ENCODE assay signal across 8 mouse cellular contexts in the genomic region with DNA sequence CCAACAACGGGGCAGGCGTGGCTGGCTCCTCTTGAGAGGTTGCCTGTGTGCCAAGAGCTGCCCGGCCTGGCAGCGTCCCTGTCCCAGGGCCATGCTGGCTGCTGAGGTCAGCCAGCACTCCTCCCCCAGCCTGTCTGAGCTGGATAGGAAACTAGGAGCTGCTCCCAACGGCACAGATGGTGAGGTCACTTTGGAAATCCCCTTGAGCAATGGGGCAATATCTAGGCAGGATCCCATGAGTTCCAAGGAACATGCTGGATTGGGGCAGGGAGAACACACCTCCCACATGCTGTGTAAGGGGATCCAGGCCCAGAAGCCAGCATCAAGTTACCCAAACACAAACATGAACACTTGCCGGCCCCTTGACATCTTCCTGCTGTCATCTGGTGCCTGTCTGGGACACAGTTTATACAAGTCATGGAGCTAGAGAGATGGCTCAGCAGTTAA. TPM values are rescaled to one million over a fixed set of nuclear protein-coding genes. Genes with fewer than 3 reads are reported as not detected.
A peak's percentile ranks its signal among the peaks of the same experiment; 100 is the strongest.
DNase-seq lines count a peak whose midpoint lies in the region; ATAC-seq and TF ChIP-seq lines count a peak whose summit lies in the region.

No protein-coding gene starts in this region.

- H3K4me3 ChIP-seq in hindbrain, embryonic 16.5 days (ENCODE audit: low read length): no peak overlapping the region
- H3K4me3 ChIP-seq in limb, embryonic 14.5 days (replicated peaks; ENCODE audit: low read length): no peak overlapping the region
- H3K4me3 ChIP-seq in small intestine, adult 2 months (ENCODE audit: low read depth, low read length): no peak overlapping the region

- no peak for TF ChIP-seq CTCF in small intestine, adult 2 months (IDR thresholded peaks at IDR 0.05; ENCODE audit: extremely low read depth, insufficient read length, insufficient replicate concordance, low read depth, low read length)

- H3K36me3 ChIP-seq in hindbrain, embryonic 16.5 days (ENCODE audit: control insufficient read depth, insufficient read depth, low read length): no peaks in the 10 kb centered on the region
- H3K36me3 ChIP-seq in limb, embryonic 14.5 days (ENCODE audit: control insufficient read depth, insufficient read depth, low read length): no peaks in the 10 kb centered on the region
- no peaks in the 10 kb centered on the region for H3K36me3 ChIP-seq in small intestine, adult 2 months (ENCODE audit: control insufficient read depth, insufficient read depth, low read length)

- peaks cover 22% of the 10 kb centered on the region for H3K27me3 ChIP-seq in hindbrain, embryonic 16.5 days (replicated peaks; ENCODE audit: control insufficient read depth, insufficient read depth, low read length)
- H3K27me3 ChIP-seq in limb, embryonic 14.5 days (ENCODE audit: control insufficient read depth, insufficient read depth, low read length): no peaks in the 10 kb centered on the region
- no peaks in the 10 kb centered on the region for H3K27me3 ChIP-seq in small intestine, adult 2 months (ENCODE audit: control insufficient read depth, insufficient read depth, low read length)

- ATAC-seq in cerebellum, adult (ENCODE audit: insufficient number of reproducible peaks, low FRiP score, low TSS enrichment): peak; percentile 70; the same call in 1 of the 2 replicates
- peak; percentile 79 for ATAC-seq in hindbrain, embryonic 16.5 days
- ATAC-seq in limb, embryonic 14.5 days (ENCODE audit: low FRiP score, low read depth): peak; percentile 16; the same call in 1 of the 2 replicates

- no peak for TF ChIP-seq POLR2A in limb, embryonic 14.5 days (IDR thresholded peaks at IDR 0.05; ENCODE audit: borderline replicate concordance, extremely low read depth, insufficient read depth, insufficient read length)
- no peak for TF ChIP-seq POLR2A in small intestine, adult 2 months (IDR thresholded peaks at IDR 0.05; ENCODE audit: low read depth, low read length)

- DNase-seq in ovary, adult 18-20 months (ENCODE audit: low spot score): peak; percentile 90
- no peak for DNase-seq in ovary, postnatal 10 days (ENCODE audit: low spot score)
- peak; percentile 86 to 91 for DNase-seq in gastrocnemius, adult 8-10 months (ENCODE audit: low spot score in 2 of 2)
- peak; percentile 15 for DNase-seq in limb, embryonic 14.5 days (ENCODE audit: low spot score)
- DNase-seq in thymus, postnatal 4 days: no peak

- H3K9ac ChIP-seq in hindbrain, embryonic 16.5 days (ENCODE audit: low read depth, low read length): no peak overlapping the region
- H3K9ac ChIP-seq in limb, embryonic 14.5 days (ENCODE audit: low read depth, low read length, severe bottlenecking): no peak overlapping the region

- peaks cover 37% of the 10 kb centered on the region for H3K4me1 ChIP-seq in hindbrain, embryonic 16.5 days (ENCODE audit: control insufficient read depth, insufficient read depth, low read depth, low read length)
- H3K4me1 ChIP-seq in limb, embryonic 14.5 days (ENCODE audit: control insufficient read depth, insufficient read depth, low read length): peaks cover 41% of the 10 kb centered on the region
- H3K4me1 ChIP-seq in small intestine, adult 2 months (ENCODE audit: control insufficient read depth, insufficient read depth, insufficient read length, low read length): peaks cover 59% of the 10 kb centered on the region

- H3K9me3 ChIP-seq in hindbrain, embryonic 16.5 days (ENCODE audit: control insufficient read depth, low read length): no peaks in the 10 kb centered on the region
- no peaks in the 10 kb centered on the region for H3K9me3 ChIP-seq in limb, embryonic 14.5 days (ENCODE audit: control insufficient read depth, low read length)

- peak overlapping the region; percentile 16; the same call in 1 of the 2 replicates for H3K27ac ChIP-seq in hindbrain, embryonic 16.5 days (ENCODE audit: low read depth, low read length)
- no peak overlapping the region for H3K27ac ChIP-seq in limb, embryonic 14.5 days (replicated peaks; ENCODE audit: low read depth, low read length)
- H3K27ac ChIP-seq in small intestine, adult 2 months (ENCODE audit: insufficient read depth, low read depth, low read length): peak overlapping the region; percentile 57

- WGBS in hindbrain, embryonic 16.5 days: 47% methylated on average over 6 of the region's 6 CpGs
- 46% methylated on average over 6 of the region's 6 CpGs for WGBS in limb, embryonic 14.5 days
- 11% methylated on average over 6 of the region's 6 CpGs for WGBS in small intestine, adult 2 months

- no peak overlapping the region for H3K4me2 ChIP-seq in hindbrain, embryonic 16.5 days (ENCODE audit: low read length)
- no peak overlapping the region for H3K4me2 ChIP-seq in limb, embryonic 14.5 days (replicated peaks; ENCODE audit: low read depth, low read length, severe bottlenecking)

RNA-seq across cellular contexts. Expression of gene Rhbdf2, which starts 5.5 kb away (rescaled TPM):
- 10 to 100 TPM; 10.6 to 19.9 (median 11.2) TPM for total RNA-seq in gastrocnemius, adult 8-10 months (2022)
- polyA plus RNA-seq in hindbrain, embryonic 16.5 days (2015; fragmentation: Nextera tagmentation; extraction: Ambion mirVana): 1.7 and 2.1 TPM in 2 replicates
- polyA plus RNA-seq in limb, embryonic 14.5 days (2012; rRNA removed): 11.4 and 15.0 TPM in 2 replicates
- polyA plus RNA-seq in limb, embryonic 14.5 days (2014; fragmentation: Nextera tagmentation; extraction: Ambion mirVana): 5.0 and 5.5 TPM in 2 replicates
- polyA plus RNA-seq in small intestine, adult 2 months (2012; rRNA removed): 25.3 and 40.8 TPM in 2 replicates

RNA-seq across cellular contexts. Expression of gene Prcd, which starts 32.1 kb away (rescaled TPM):
- under 1 TPM in 2 of 4 experiments, not detected in 2; 0.29 to 0.51 TPM for total RNA-seq in gastrocnemius, adult 8-10 months (2022)
- polyA plus RNA-seq in hindbrain, embryonic 16.5 days (2015; fragmentation: Nextera tagmentation; extraction: Ambion mirVana): 3.1 and 4.2 TPM in 2 replicates
- 0.38 and 0.85 TPM in 2 replicates for polyA plus RNA-seq in limb, embryonic 14.5 days (2012; rRNA removed)
- 1.2 and 1.4 TPM in 2 replicates for polyA plus RNA-seq in limb, embryonic 14.5 days (2014; fragmentation: Nextera tagmentation; extraction: Ambion mirVana)
- polyA plus RNA-seq in small intestine, adult 2 months (2012; rRNA removed): 0.30 TPM in 1 of 2 replicates, not detected in the other

RNA-seq across cellular contexts. Expression of gene Cygb, which starts 32.8 kb away (rescaled TPM):
- 10 to 100 TPM in 2 of 4 experiments, 1 to 10 TPM in 2; 6.4 to 14.4 (median 10.1) TPM for total RNA-seq in gastrocnemius, adult 8-10 months (2022)
- 34.4 and 37.4 TPM in 2 replicates for polyA plus RNA-seq in hindbrain, embryonic 16.5 days (2015; fragmentation: Nextera tagmentation; extraction: Ambion mirVana)
- 12.1 and 12.3 TPM in 2 replicates for polyA plus RNA-seq in limb, embryonic 14.5 days (2012; rRNA removed)
- polyA plus RNA-seq in limb, embryonic 14.5 days (2014; fragmentation: Nextera tagmentation; extraction: Ambion mirVana): 11.7 and 13.4 TPM in 2 replicates
- polyA plus RNA-seq in small intestine, adult 2 months (2012; rRNA removed): 14.2 and 23.7 TPM in 2 replicates

RNA-seq across cellular contexts. Expression of gene Aanat, which starts 35.0 kb away (rescaled TPM):
- not detected for total RNA-seq in gastrocnemius, adult 8-10 months (2022)
- polyA plus RNA-seq in hindbrain, embryonic 16.5 days (2015; fragmentation: Nextera tagmentation; extraction: Ambion mirVana): 0.51 and 0.55 TPM in 2 replicates
- 0.13 and 0.17 TPM in 2 replicates for polyA plus RNA-seq in limb, embryonic 14.5 days (2012; rRNA removed)
- not detected in 2 replicates for polyA plus RNA-seq in limb, embryonic 14.5 days (2014; fragmentation: Nextera tagmentation; extraction: Ambion mirVana)
- polyA plus RNA-seq in small intestine, adult 2 months (2012; rRNA removed): not detected in 2 replicates

RNA-seq across cellular contexts. Expression of gene Ube2o, which starts 40.0 kb away (rescaled TPM):
- total RNA-seq in gastrocnemius, adult 8-10 months (2022): 10 to 100 TPM; 22.4 to 27.6 (median 22.5) TPM
- 16.4 and 16.6 TPM in 2 replicates for polyA plus RNA-seq in hindbrain, embryonic 16.5 days (2015; fragmentation: Nextera tagmentation; extraction: Ambion mirVana)
- 29.7 and 33.4 TPM in 2 replicates for polyA plus RNA-seq in limb, embryonic 14.5 days (2012; rRNA removed)
- 18.7 and 25.5 TPM in 2 replicates for polyA plus RNA-seq in limb, embryonic 14.5 days (2014; fragmentation: Nextera tagmentation; extraction: Ambion mirVana)
- polyA plus RNA-seq in small intestine, adult 2 months (2012; rRNA removed): 7.2 and 7.9 TPM in 2 replicates

Comparison
In these comparisons a context has a peak if more than half of its experiments do, and no peak if none do; other contexts are left out.
1. DNase-seq: peak in ovary, adult 18-20 months (single experiment), gastrocnemius, adult 8-10 months (2 of 2) and limb, embryonic 14.5 days (single experiment); none in ovary, postnatal 10 days (single experiment) and thymus, postnatal 4 days (single experiment).
2. ATAC-seq: peak in every context shown above with its lines; median percentile 79 in hindbrain, embryonic 16.5 days; 70 in cerebellum, adult; 16 in limb, embryonic 14.5 days.